Comparison of ENCODE assay signal across 9 mouse cellular contexts in genomic region chr19:55061447-55061901, GRCm38 (mm10).
DNase-seq lines count a peak whose midpoint lies in the region; ATAC-seq and TF ChIP-seq lines count a peak whose summit lies in the region.
"Had no signal": no experiment of that assay in that cellular context is flagged by ENCODE, and none has a peak within 500 bp of the region (broad histone marks: within the 10 kb centered on the region; RNA-seq: fewer than 3 reads in every experiment).

No protein-coding gene starts in this region.

- no peak for TF ChIP-seq POLR2A in myocyte (IDR thresholded peaks at IDR 0.05; ENCODE audit: insufficient read length, low read depth)
- no peak for TF ChIP-seq POLR2A in lung, adult 2 months (IDR thresholded peaks at IDR 0.05; ENCODE audit: borderline replicate concordance, extremely low read depth, low read depth, low read length)

- ATAC-seq in kidney, embryonic 16.5 days (ENCODE audit: low FRiP score, low TSS enrichment): peak; percentile 58; the same call in 1 of the 2 replicates
- ATAC-seq in hindbrain, postnatal 0 days: peak; percentile 54

- H3K9me3 ChIP-seq in kidney, embryonic 16.5 days (ENCODE audit: low read length): peaks cover 10% of the 10 kb centered on the region; the same call in 1 of the 2 replicates
- peaks cover 9% of the 10 kb centered on the region for H3K9me3 ChIP-seq in embryonic facial prominence, embryonic 10.5 days
- H3K9me3 ChIP-seq in hindbrain, postnatal 0 days (ENCODE audit: low read length): no peaks in the 10 kb centered on the region

- H3K4me3 ChIP-seq in kidney, embryonic 16.5 days (ENCODE audit: low read length): peak overlapping the region; percentile 39
- H3K4me3 ChIP-seq in embryonic facial prominence, embryonic 10.5 days: peak overlapping the region; percentile 47
- peak overlapping the region; percentile 25 for H3K4me3 ChIP-seq in hindbrain, postnatal 0 days (ENCODE audit: low read length)
- no peak overlapping the region for H3K4me3 ChIP-seq in myocyte
- H3K4me3 ChIP-seq in lung, adult 2 months (replicated peaks; ENCODE audit: extremely low read depth, low read depth, low read length): no peak overlapping the region

- H3K4me2 ChIP-seq in kidney, embryonic 16.5 days (replicated peaks; ENCODE audit: low read depth, low read length): peak overlapping the region; percentile 62
- H3K4me2 ChIP-seq in hindbrain, postnatal 0 days (ENCODE audit: low read depth, low read length): peak overlapping the region; percentile 72
- peak overlapping the region; percentile 46 for H3K4me2 ChIP-seq in myocyte (ENCODE audit: low read depth)

- H3K36me3 ChIP-seq in kidney, embryonic 16.5 days (ENCODE audit: insufficient read depth, low read length): 0 out of 2 replicates have a peak, but pooled peaks cover 3% of the 10 kb centered on the region
- H3K36me3 ChIP-seq in embryonic facial prominence, embryonic 10.5 days (replicated peaks): peaks cover 5% of the 10 kb centered on the region
- H3K36me3 ChIP-seq in hindbrain, postnatal 0 days (ENCODE audit: insufficient read depth, low read length): no peaks in the 10 kb centered on the region
- no peaks in the 10 kb centered on the region for H3K36me3 ChIP-seq in myocyte (ENCODE audit: control insufficient read depth, insufficient read depth)

- WGBS in kidney, embryonic 16.5 days: 8% methylated on average over 14 of the region's 14 CpGs
- WGBS in embryonic facial prominence, embryonic 10.5 days: 10% methylated on average over 14 of the region's 14 CpGs
- WGBS in hindbrain, postnatal 0 days: 9% methylated on average over 14 of the region's 14 CpGs
- 8% methylated on average over 14 of the region's 14 CpGs for WGBS in lung, adult 2 months

- TF ChIP-seq CTCF in hindbrain, postnatal 0 days (IDR thresholded peaks at IDR 0.05; ENCODE audit: low read depth): no peak
- TF ChIP-seq CTCF in lung, adult 2 months (IDR thresholded peaks at IDR 0.05; ENCODE audit: insufficient read depth, low read length): no peak

- H3K27me3 ChIP-seq in kidney, embryonic 16.5 days (ENCODE audit: insufficient read depth, low read length): no peaks in the 10 kb centered on the region
- H3K27me3 ChIP-seq in embryonic facial prominence, embryonic 10.5 days (replicated peaks; ENCODE audit: low read depth, poor library complexity, severe bottlenecking): no peaks in the 10 kb centered on the region
- H3K27me3 ChIP-seq in hindbrain, postnatal 0 days (ENCODE audit: insufficient read depth, low read length): no peaks in the 10 kb centered on the region
- H3K27me3 ChIP-seq in myocyte (ENCODE audit: control insufficient read depth, insufficient read depth, insufficient read length): no peaks in the 10 kb centered on the region

- no peaks in the 10 kb centered on the region for H3K79me2 ChIP-seq in myocyte (ENCODE audit: control insufficient read depth, insufficient read depth)

- peak overlapping the region; percentile 57 for H3K9ac ChIP-seq in kidney, embryonic 16.5 days (replicated peaks; ENCODE audit: low read length)
- peak overlapping the region; percentile 30; the same call in 1 of the 2 replicates for H3K9ac ChIP-seq in hindbrain, postnatal 0 days (replicated peaks; ENCODE audit: low read length)

- no peak for DNase-seq in kidney, adult 11 months
- DNase-seq in embryonic facial prominence, embryonic 10.5 days (ENCODE audit: low spot score): peak; percentile 40
- DNase-seq in hindbrain, postnatal 0 days (ENCODE audit: low spot score): peak; percentile 18
- no peak for DNase-seq in left cerebral cortex, adult 18-20 months (ENCODE audit: low spot score in 2 of 2)
- DNase-seq in gastrocnemius, postnatal 25 days: no peak
- no peak for DNase-seq in lung, adult 2 months

- no peak overlapping the region for H3ac ChIP-seq in myocyte (ENCODE audit: control insufficient read depth, insufficient read length)

- peaks cover 9% of the 10 kb centered on the region for H3K4me1 ChIP-seq in kidney, embryonic 16.5 days (ENCODE audit: insufficient read depth, low read length)
- peaks cover 12% of the 10 kb centered on the region for H3K4me1 ChIP-seq in embryonic facial prominence, embryonic 10.5 days
- H3K4me1 ChIP-seq in hindbrain, postnatal 0 days (ENCODE audit: insufficient read depth, low read length): no peaks in the 10 kb centered on the region; the same call in 1 of the 2 replicates
- peaks cover 10% of the 10 kb centered on the region for H3K4me1 ChIP-seq in lung, adult 2 months (ENCODE audit: control insufficient read depth, insufficient read depth, low read length)

- H3K27ac ChIP-seq in kidney, embryonic 16.5 days (ENCODE audit: low read length): no peak overlapping the region
- no peak overlapping the region; the same call in 1 of the 2 replicates for H3K27ac ChIP-seq in embryonic facial prominence, embryonic 10.5 days (replicated peaks)
- no peak overlapping the region for H3K27ac ChIP-seq in hindbrain, postnatal 0 days
- H3K27ac ChIP-seq: macrophage had no signal

TF ChIP-seq in myocyte, 11 proteins besides CTCF, POLR2A, EP300 and RAD21:
- TF ChIP-seq MYOD1 (IDR thresholded peaks at IDR 0.05; ENCODE audit: control insufficient read depth in 1 of 3, insufficient read length in 2 of 3, low read depth in 2 of 3): peak in 1 of 3 experiments; percentile 42
- no peak for TF ChIP-seq POLR2AphosphoS2 (IDR thresholded peaks at IDR 0.05; ENCODE audit: insufficient read length, low read depth)
- TF ChIP-seq REST (IDR thresholded peaks at IDR 0.05; ENCODE audit: insufficient read depth, insufficient read length): no peak
- no peak for TF ChIP-seq TCF12 (IDR thresholded peaks at IDR 0.05; ENCODE audit: insufficient read depth, poor library complexity, severe bottlenecking)
- no peak for TF ChIP-seq MAX (IDR thresholded peaks at IDR 0.05; ENCODE audit: low read depth)
- no peak for TF ChIP-seq E2F4 (IDR thresholded peaks at IDR 0.05; ENCODE audit: insufficient read depth)
- TF ChIP-seq SRF (IDR thresholded peaks at IDR 0.05; ENCODE audit: control insufficient read depth, insufficient read length, low read depth): no peak
- no peak for TF ChIP-seq USF1 (IDR thresholded peaks at IDR 0.05; ENCODE audit: low read depth)
- TF ChIP-seq CEBPB (IDR thresholded peaks at IDR 0.05; ENCODE audit: insufficient read depth, poor library complexity, severe bottlenecking): no peak
- TF ChIP-seq TCF3 (IDR thresholded peaks at IDR 0.05; ENCODE audit: insufficient read length, low read depth): no peak
- peak in 2 of 3 experiments; percentile 24 to 78 for TF ChIP-seq MYOG (IDR thresholded peaks at IDR 0.05; ENCODE audit: control insufficient read depth in 1 of 3, insufficient read depth in 1 of 3, insufficient read length in 2 of 3, low read depth in 2 of 3)

Comparison
In these comparisons a context has a peak if more than half of its experiments do, and no peak if none do; other contexts are left out.
1. H3K4me3 ChIP-seq: peak in kidney, embryonic 16.5 days (single experiment), embryonic facial prominence, embryonic 10.5 days (single experiment) and hindbrain, postnatal 0 days (single experiment); none in myocyte (single experiment) and lung, adult 2 months (single experiment).
2. DNase-seq: peak in embryonic facial prominence, embryonic 10.5 days (single experiment) and hindbrain, postnatal 0 days (single experiment); none in kidney, adult 11 months (single experiment), left cerebral cortex, adult 18-20 months (0 of 2), gastrocnemius, postnatal 25 days (single experiment) and lung, adult 2 months (single experiment).
3. Peak in every context shown above with its lines, with median percentiles within 50 percentile points of each other: H3K4me2 ChIP-seq.